Comparison of ENCODE assay signal across 15 mouse cellular contexts in the genomic region with DNA sequence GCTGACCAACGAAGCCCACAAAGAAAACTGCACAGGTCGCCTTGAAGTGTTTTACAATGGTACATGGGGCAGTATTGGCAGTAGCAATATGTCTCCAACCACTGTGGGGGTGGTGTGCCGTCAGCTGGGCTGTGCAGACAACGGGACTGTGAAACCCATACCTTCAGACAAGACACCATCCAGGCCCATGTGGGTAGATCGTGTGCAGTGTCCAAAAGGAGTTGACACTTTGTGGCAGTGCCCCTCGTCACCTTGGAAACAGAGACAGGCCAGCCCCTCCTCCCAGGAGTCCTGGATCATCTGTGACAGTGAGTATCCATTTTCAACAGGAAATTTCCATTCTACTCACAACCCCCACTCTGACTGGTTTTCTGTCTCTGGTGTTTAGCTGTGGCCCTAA. TPM values are rescaled to one million over a fixed set of nuclear protein-coding genes. Genes with fewer than 3 reads are reported as not detected.
DNase-seq lines count a peak whose midpoint lies in the region; ATAC-seq and TF ChIP-seq lines count a peak whose summit lies in the region.
"Had no signal": no experiment of that assay in that cellular context is flagged by ENCODE, and none has a peak within 500 bp of the region (broad histone marks: within the 10 kb centered on the region; RNA-seq: fewer than 3 reads in every experiment).

No protein-coding gene starts in this region.

- no peak for TF ChIP-seq CTCF in gastrocnemius, adult 2 months (IDR thresholded peaks at IDR 0.05)
- TF ChIP-seq CTCF in midbrain, postnatal 0 days (IDR thresholded peaks at IDR 0.05): no peak

- H3K36me3 ChIP-seq in midbrain, postnatal 0 days (ENCODE audit: insufficient read depth, low read length): no peaks in the 10 kb centered on the region
- H3K36me3 ChIP-seq in midbrain, embryonic 13.5 days: no peaks in the 10 kb centered on the region
- H3K36me3 ChIP-seq in macrophage (ENCODE audit: inconsistent target): no peaks in the 10 kb centered on the region
- H3K36me3 ChIP-seq: liver, embryonic 15.5 days; midbrain, embryonic 12.5 days; neural tube, embryonic 15.5 days had no signal

- peaks cover 25% of the 10 kb centered on the region for H3K79me2 ChIP-seq in macrophage (ENCODE audit: inconsistent target)

- peak overlapping the region; percentile 41; the same call in 1 of the 2 replicates for H3K27ac ChIP-seq in gastrocnemius, adult 2 months
- H3K27ac ChIP-seq in midbrain, postnatal 0 days (ENCODE audit: low read depth, low read length): no peak overlapping the region
- no peak overlapping the region for H3K27ac ChIP-seq in midbrain, embryonic 13.5 days
- H3K27ac ChIP-seq in macrophage: peak overlapping the region; percentile 81
- H3K27ac ChIP-seq: liver, embryonic 15.5 days; midbrain, embryonic 12.5 days; neural tube, embryonic 15.5 days had no signal

- H3K27me3 ChIP-seq in midbrain, postnatal 0 days (ENCODE audit: insufficient read depth, low read length): no peaks in the 10 kb centered on the region
- H3K27me3 ChIP-seq in midbrain, embryonic 13.5 days: no peaks in the 10 kb centered on the region
- H3K27me3 ChIP-seq: liver, embryonic 15.5 days; midbrain, embryonic 12.5 days; neural tube, embryonic 15.5 days had no signal

- H3K9me3 ChIP-seq in midbrain, postnatal 0 days (ENCODE audit: low read length): no peaks in the 10 kb centered on the region
- no peaks in the 10 kb centered on the region for H3K9me3 ChIP-seq in midbrain, embryonic 13.5 days
- H3K9me3 ChIP-seq: liver, embryonic 15.5 days; midbrain, embryonic 12.5 days; neural tube, embryonic 15.5 days had no signal

- DNase-seq in gastrocnemius, adult 2 months: no peak
- no peak for DNase-seq in gastrocnemius, postnatal 36 days
- DNase-seq in midbrain, postnatal 0 days (ENCODE audit: low spot score): peak; percentile 41
- DNase-seq in frontal cortex, adult 2 months (ENCODE audit: extremely low spot score in 1 of 2, low spot score in 1 of 2): no peak
- no peak for DNase-seq in left cerebral cortex, postnatal 25 days (ENCODE audit: low spot score in 2 of 2)
- DNase-seq in urinary bladder, postnatal 4 days (ENCODE audit: low spot score in 2 of 2): no peak
- DNase-seq: gastrocnemius, postnatal 25 days; right cerebral cortex, postnatal 25 days had no signal

- WGBS in midbrain, postnatal 0 days: 49% methylated on average over 6 of the region's 6 CpGs
- 63% methylated on average over 6 of the region's 6 CpGs for WGBS in midbrain, embryonic 13.5 days
- 21% methylated on average over 6 of the region's 6 CpGs for WGBS in macrophage (ENCODE audit: missing documents)

- ATAC-seq in midbrain, postnatal 0 days (ENCODE audit: low FRiP score): no peak
- no peak for ATAC-seq in midbrain, embryonic 13.5 days
- ATAC-seq: forebrain, embryonic 14.5 days had no signal

- peak overlapping the region; percentile 50; the same call in 1 of the 2 replicates for H3K4me3 ChIP-seq in gastrocnemius, adult 2 months
- no peak overlapping the region for H3K4me3 ChIP-seq in midbrain, postnatal 0 days (ENCODE audit: low read depth, low read length)
- H3K4me3 ChIP-seq in midbrain, embryonic 13.5 days (replicated peaks): no peak overlapping the region
- peak overlapping the region; percentile 57 for H3K4me3 ChIP-seq in macrophage (ENCODE audit: inconsistent target)
- H3K4me3 ChIP-seq: liver, embryonic 15.5 days; midbrain, embryonic 12.5 days; neural tube, embryonic 15.5 days had no signal

- no peak overlapping the region for H3K9ac ChIP-seq in midbrain, postnatal 0 days (replicated peaks; ENCODE audit: low read length, poor library complexity, severe bottlenecking)
- H3K9ac ChIP-seq in midbrain, embryonic 13.5 days (replicated peaks): no peak overlapping the region
- H3K9ac ChIP-seq: liver, embryonic 15.5 days; midbrain, embryonic 12.5 days; neural tube, embryonic 15.5 days had no signal

- no peak overlapping the region for H3K4me2 ChIP-seq in midbrain, postnatal 0 days (ENCODE audit: low read depth, low read length, poor library complexity, severe bottlenecking)
- no peak overlapping the region for H3K4me2 ChIP-seq in midbrain, embryonic 13.5 days (replicated peaks)
- H3K4me2 ChIP-seq: liver, embryonic 15.5 days; midbrain, embryonic 12.5 days; neural tube, embryonic 15.5 days had no signal

- no peaks in the 10 kb centered on the region for H3K4me1 ChIP-seq in midbrain, postnatal 0 days (ENCODE audit: insufficient read depth, low read length)
- peaks cover 3% of the 10 kb centered on the region; the same call in 1 of the 2 replicates for H3K4me1 ChIP-seq in midbrain, embryonic 13.5 days (replicated peaks)
- H3K4me1 ChIP-seq: liver, embryonic 15.5 days; midbrain, embryonic 12.5 days; neural tube, embryonic 15.5 days had no signal

- intact Hi-C loops in gastrocnemius, adult 2 months (cut with DNase I): no loop called here
- intact Hi-C loops in gastrocnemius, postnatal 36 days (cut with DNase I): no loop called here
- intact Hi-C loops in left cerebral cortex, postnatal 25 days (cut with DNase I): no loop called here

RNA-seq across cellular contexts. Expression of a gene that starts 15.9 kb away (rescaled TPM):
- total RNA-seq in gastrocnemius, adult 2 months (2021): 1 to 10 TPM; 6.7 to 8.5 TPM
- 1 to 10 TPM; 6.4 to 9.8 TPM for total RNA-seq in gastrocnemius, postnatal 36 days (2021)
- 2.0 and 2.5 TPM in 2 replicates for total RNA-seq in midbrain, postnatal 0 days (2014; rRNA removed)
- polyA plus RNA-seq in midbrain, postnatal 0 days (2015; fragmentation: Nextera tagmentation; extraction: Ambion mirVana): 1.6 and 1.7 TPM in 2 replicates
- 0.12 TPM in 2 replicates for polyA plus RNA-seq in midbrain, embryonic 13.5 days (2015; fragmentation: Nextera tagmentation; extraction: Ambion mirVana)
- total RNA-seq in macrophage (2018; cell fraction: chromatin; rRNA removed): 1 to 10 TPM in 4 of 26 experiments, under 1 TPM in 7, not detected in 15; 0.16 to 1.8 (median 0.62) TPM
- 1 to 10 TPM in 9 of 26 experiments, under 1 TPM in 15, not detected in 2; 0.03 to 1.6 (median 0.69) TPM for total RNA-seq in macrophage (2018; cell fraction: cytosol; rRNA removed)
- total RNA-seq in macrophage (2018; cell fraction: nucleus; rRNA removed): 1 to 10 TPM in 7 of 26 experiments, under 1 TPM in 7, not detected in 12; 0.13 to 4.7 (median 1.0) TPM
- 1.3 to 3.2 TPM (median 1.4 TPM) in 3 replicates for polyA plus RNA-seq in macrophage (2018)
- 0.42 and 0.58 TPM in 2 replicates for polyA plus RNA-seq in frontal cortex, adult 2 months (2012; rRNA removed)
- 1 to 10 TPM; 2.9 to 3.2 TPM for total RNA-seq in left cerebral cortex, postnatal 25 days (2021)
- polyA plus RNA-seq: embryonic facial prominence, embryonic 11.5 days had no signal

Comparison
In these comparisons a context has a peak if more than half of its experiments do, and no peak if none do; other contexts are left out.
1. H3K27ac ChIP-seq: peak in gastrocnemius, adult 2 months (single experiment) and macrophage (single experiment); none in midbrain, postnatal 0 days (single experiment) and midbrain, embryonic 13.5 days (single experiment).
2. H3K4me3 ChIP-seq: peak in gastrocnemius, adult 2 months (single experiment) and macrophage (single experiment); none in midbrain, postnatal 0 days (single experiment) and midbrain, embryonic 13.5 days (single experiment).